Mouse (Mus musculus): Measurements from ENCODE around the gene Piezo1.
A peak's percentile ranks its signal among the peaks of the same experiment; 100 is the strongest.

Gene Piezo1

DNA sequence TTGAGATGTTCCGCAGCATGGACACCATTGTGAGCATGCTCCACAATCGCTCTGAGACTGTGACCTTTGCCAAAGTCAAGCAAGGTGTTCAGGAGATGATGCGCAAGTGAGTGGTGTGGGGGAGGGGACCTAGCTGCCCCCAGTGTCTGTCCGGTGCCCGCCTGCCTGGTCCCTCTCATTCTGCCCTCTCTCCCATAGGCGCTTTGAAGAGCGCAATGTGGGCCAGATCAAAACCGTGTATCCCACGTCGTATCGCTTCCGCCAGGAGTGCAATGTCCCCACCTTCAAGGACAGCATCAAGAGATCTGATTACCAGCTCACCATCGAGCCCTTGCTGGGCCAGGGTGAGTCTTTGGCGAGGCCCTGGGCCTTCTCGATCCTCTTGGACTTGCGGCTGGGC lies 18.9 kb upstream of the Piezo1 start:
- no peak for DNase-seq (ENCODE audit: low spot score)

DNA sequence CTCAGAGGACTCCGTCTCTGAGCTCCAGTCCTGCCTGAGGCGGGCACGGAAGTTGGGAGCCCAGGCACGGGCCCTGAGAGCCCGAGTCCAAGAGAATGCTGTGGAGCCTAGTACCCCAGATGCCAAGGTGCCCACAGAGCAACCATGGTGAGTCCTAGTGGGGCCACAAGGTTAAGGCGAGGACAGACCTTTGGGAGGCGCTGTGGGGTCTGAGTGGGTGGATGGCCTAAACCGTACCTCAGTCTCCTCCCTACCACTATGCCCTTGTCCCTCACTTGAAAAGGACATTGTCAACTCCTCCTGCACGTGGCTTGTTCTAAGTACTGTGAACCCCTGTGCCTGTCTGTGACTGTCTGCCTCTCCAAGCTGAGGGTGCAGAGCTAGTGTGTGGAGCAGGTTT lies 18.2 kb upstream of the Piezo1 start:
- DNase-seq (ENCODE audit: low spot score) = no peak

DNA sequence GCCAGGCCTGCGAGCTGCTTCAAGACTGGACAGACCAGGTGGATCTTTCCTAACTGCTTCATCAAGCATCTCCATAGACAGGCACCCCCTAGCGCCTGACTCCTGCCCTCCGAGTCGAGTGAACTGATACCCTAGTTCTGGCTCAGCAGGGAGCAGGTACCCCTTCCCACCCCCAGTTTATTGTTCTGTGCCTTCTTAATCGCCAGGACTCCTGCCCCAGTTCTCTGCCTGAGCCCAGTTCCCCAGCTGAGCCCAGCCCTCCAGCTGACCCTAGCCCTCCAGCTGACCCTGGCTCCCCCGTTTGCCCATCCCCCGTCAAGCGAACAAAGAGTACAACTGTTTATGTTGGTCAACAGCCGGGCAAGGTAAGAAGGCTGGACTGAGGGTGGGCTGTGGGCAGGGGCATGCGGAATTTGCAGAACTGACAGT lies 17.8 kb upstream of the Piezo1 start:
- DNase-seq (ENCODE audit: low spot score) = no peak

GRCm38 (mm10) chr8:122568109-122568504 lies 17.0 kb upstream of the Piezo1 start:
- no peak for DNase-seq (ENCODE audit: low spot score)

DNA sequence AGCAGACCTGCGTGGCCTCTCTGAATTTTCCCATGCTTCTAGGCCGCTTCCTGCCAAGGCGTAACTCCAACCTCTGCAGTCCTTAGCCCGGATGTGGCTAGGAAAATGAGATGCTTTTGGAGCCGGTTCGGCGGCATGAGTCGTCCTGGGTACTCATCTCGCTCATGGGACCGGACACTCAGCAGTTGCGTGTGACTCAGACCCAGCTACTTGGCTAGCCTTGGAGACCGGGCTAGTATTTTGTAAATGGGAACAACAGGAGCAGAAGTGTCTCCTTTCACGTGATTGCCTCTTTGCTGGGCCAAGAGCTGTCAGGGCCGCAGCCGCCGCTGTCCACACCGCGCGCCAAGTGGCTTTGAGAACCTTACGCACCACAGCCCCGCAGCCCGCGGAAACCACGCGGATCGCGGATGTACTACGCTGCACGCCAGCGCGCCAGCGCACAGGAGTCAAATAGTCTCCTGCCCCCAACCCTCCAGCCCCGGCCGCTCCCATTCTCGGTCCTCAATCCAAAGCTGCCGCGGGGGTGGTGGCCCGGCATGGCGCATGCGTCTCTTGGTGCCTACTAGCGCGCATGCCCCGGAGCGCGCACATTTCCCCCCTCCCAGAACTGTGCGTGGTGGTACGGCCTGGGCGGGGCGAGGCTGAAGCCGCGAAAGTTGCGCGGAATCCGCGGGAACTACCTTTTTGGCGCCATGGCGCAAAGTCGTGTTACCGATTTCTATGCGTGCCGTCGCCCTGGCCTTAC lies 16.4 kb upstream of the Piezo1 start, which contains the start of gene Cdt1:
TSS of gene Cdt1 (plus strand) at position 655 of the 748 bp plus-strand sequence.
- peak; percentile 86 for DNase-seq (ENCODE audit: low spot score)

GRCm38 (mm10) chr8:122566766-122567165 lies 15.6 kb upstream of the Piezo1 start:
- DNase-seq (ENCODE audit: low spot score) = no peak

- no peak for DNase-seq (ENCODE audit: low spot score)
These were observed 13.5 kb upstream of the Piezo1 start for GRCm38 (mm10) chr8:122564363-122565352.

DNA sequence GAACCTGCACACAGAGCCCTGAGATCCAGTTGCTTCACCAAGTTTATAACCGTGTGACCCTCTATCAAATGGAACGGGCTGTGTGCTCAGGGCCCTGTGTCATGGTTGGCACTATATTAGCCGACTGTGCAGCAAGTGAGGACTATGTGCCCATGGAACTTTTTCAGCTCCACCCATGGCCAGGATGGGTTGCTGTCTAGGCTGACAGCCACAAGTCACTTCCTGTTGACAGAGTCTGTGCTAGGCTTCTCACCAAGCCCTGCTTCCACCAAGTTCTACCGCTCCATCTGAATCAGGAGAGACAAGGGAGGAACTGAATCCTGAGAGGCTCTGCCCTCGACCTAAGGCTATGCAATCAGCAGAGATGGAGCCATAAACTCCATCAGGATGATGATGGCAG lies 10.1 kb upstream of the Piezo1 start:
- DNase-seq (ENCODE audit: low spot score) = no peak

GRCm38 (mm10) chr8:122558671-122559349 lies 7.7 kb upstream of the Piezo1 start:
- no peak for DNase-seq (ENCODE audit: low spot score)

DNA sequence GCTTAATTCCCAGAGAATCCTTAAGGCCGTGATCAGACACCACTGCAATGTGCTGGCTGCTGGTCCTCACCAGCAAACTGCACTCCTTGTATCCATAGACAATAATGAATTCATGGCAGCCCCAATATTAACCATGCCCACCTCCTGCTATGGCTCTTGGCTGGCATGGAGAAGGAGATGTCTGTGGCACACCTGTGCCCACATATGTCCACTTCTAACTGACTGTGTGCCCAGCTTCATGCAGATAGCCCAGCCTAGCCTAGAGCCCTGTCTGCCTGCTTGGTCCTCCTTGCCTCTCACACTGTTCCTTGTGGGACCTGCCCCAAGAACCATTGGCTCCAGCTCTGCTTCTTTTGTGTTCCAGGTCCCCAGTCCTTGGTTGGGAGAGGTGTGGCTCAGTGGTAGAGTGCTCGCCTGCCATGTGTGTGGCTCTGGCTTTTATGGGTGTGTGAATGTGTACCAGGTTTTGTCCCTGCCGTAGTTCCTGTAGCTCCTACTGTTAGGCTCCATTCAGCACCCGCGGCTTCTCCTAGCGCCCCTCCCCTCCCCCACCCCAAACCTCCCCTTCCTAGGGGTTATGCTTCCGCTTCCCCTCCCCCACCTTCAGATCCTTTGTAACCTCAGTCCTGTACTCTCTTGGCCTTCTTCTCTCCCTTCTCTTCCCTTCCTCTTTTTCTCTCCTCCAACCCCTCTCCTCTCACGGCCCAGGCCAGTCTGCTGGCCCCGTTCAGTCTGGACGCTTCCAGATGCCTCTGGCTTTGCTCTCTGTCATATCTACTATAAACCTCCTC lies 6.3 kb upstream of the Piezo1 start:
- no peak for DNase-seq (ENCODE audit: low spot score)

- DNase-seq (ENCODE audit: low spot score) = no peak
These were observed 5.2 kb upstream of the Piezo1 start for GRCm38 (mm10) chr8:122556030-122557009.

DNA sequence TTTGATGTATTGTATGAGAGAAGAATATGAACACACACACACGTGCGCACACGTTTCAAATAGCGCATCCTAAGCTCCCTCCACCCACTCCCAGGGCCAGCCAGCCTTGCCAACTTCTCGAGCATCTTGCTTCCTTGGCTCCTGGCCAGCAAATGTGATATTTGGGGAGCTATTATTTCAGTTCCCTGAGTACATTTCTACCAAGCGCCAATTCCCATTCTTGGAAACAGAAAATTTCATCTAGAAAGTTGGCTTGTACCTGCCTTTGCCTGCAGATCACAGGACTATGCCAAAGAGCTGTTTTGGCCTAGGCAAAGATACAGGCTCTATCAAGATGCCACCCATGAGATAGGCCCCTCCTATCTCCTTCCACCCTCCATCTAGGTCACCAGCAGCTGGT lies 3.7 kb upstream of the Piezo1 start:
- no peak for DNase-seq (ENCODE audit: low spot score)

GRCm38 (mm10) chr8:122550995-122551264 lies 199 bp downstream of the Piezo1 start:
- no peak for DNase-seq (ENCODE audit: low spot score)

DNA sequence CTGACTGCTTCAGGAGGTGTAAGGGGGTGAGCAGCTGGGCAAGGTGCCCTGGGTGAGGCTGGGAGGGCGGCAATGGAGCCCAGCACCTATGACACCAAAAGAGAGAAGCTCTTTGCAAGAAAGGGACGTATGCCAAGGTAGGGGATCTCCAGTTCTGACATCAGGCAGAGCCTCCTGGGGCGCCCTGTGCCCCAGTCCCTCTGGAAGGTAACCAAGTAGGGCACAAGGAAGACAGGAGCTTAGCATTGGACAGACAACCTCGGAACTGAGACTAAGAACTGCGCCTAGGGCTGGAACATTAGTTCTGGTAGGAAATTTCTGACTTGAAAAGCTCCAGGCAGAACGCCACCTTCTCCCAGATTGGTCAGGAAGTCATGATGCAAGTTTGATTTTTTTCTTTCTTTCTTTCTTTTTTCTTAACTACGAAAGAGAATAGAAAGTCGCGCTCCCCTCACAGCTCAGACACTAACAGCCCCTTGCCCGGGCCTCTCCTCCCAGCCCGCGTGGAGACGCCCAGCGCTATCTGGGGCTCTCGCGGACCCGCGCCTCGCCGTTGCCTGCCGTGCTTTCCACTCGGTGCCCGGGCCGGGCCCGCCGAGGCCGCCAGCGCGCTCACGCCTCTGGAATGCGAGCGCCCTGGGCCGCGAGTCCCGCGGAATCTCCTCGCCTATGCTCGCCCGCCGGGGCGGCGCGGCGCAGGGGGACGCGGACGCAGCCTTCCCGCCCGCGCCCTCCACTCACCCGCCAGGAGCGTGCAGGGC lies 715 bp downstream of the Piezo1 start:
- DNase-seq (ENCODE audit: low spot score) = no peak

DNA sequence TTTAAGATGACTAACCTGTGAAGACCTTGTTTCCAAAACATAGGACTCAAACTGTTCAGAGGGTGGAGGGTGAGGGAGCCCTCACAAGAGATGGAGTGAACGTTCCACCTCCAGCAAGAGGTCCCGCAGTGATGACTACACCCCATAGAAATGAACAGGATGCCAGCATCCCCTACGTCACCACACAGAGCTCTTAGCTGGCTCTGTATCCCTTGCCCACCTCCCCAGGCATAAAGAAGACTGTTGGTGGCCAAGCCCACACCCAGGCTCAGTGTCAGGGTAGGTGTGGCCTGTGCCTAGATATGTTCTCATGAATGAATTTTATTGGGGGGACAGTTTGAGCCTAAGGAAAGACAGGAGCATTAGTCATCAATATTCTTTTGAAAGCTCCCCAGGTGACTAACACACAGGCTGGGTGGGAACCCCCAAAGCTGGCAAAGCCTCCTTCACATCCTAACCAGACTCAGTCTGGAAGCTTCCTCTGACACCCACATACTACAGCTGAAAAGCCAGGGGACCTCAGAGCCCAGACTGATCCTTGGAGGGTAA lies 2.2 kb downstream of the Piezo1 start:
- no peak for DNase-seq (ENCODE audit: low spot score)

GRCm38 (mm10) chr8:122548331-122548730 lies 2.8 kb downstream of the Piezo1 start:
- DNase-seq (ENCODE audit: low spot score) = no peak

- DNase-seq (ENCODE audit: low spot score) = no peak
These were observed 3.3 kb downstream of the Piezo1 start for GRCm38 (mm10) chr8:122547815-122548214.

GRCm38 (mm10) chr8:122546811-122547453 lies 4.2 kb downstream of the Piezo1 start:
- no peak for DNase-seq (ENCODE audit: low spot score)
